Mouse (Mus musculus): ENCODE data around the gene Megf8. TPM values are rescaled to one million over a fixed set of nuclear protein-coding genes. Genes with fewer than 3 reads are reported as not detected.
"Not testable (repeated sequence)": the region's sequence is repeated elsewhere in the genome, so short reads cannot be mapped to it uniquely, and the experiment has no call there.

Gene Megf8
- polyA plus RNA-seq, 1 experiment from 2014 or later = 15.4 TPM

GRCm38 (mm10) chr7:25392851-25393250 lies 75.9 kb downstream of the Megf8 start:
- ATAC-seq (ENCODE audit: low read depth) (no peak), DNase-seq (ENCODE audit: low spot score) (no peak)
- H3K27me3 ChIP-seq (replicated peaks; ENCODE audit: control insufficient read depth, insufficient read depth, low read length) = no peaks in the 10 kb centered on the region
- H3K9ac ChIP-seq (ENCODE audit: low read depth, low read length) = no peak overlapping the region
- H3K36me3 ChIP-seq (ENCODE audit: control insufficient read depth, insufficient read depth, low read length) = peaks cover 8% of the 10 kb centered on the region; the same call in 1 of the 2 replicates
- peaks cover 20% of the 10 kb centered on the region for H3K4me1 ChIP-seq (ENCODE audit: control insufficient read depth, insufficient read depth, low read length)
- H3K4me3 ChIP-seq (ENCODE audit: low read depth, low read length) = no peak overlapping the region
- no peak overlapping the region for H3K27ac ChIP-seq (replicated peaks; ENCODE audit: low read depth, low read length)
- no peak overlapping the region for H3K4me2 ChIP-seq (ENCODE audit: low read depth, low read length)
- 41% methylated on average over 7 of the region's 7 CpGs for WGBS
- no peaks in the 10 kb centered on the region for H3K9me3 ChIP-seq (ENCODE audit: control insufficient read depth, low read length)

GRCm38 (mm10) chr7:25393451-25394210 lies 76.7 kb downstream of the Megf8 start:
- Histone ChIP-seq H3K27ac (replicated peaks; ENCODE audit: low read depth, low read length) (no peak overlapping the region), H3K9ac (ENCODE audit: low read depth, low read length) (no peak overlapping the region), H3K4me2 (ENCODE audit: low read depth, low read length) (peak overlapping the region; percentile 71), H3K9me3 (ENCODE audit: control insufficient read depth, low read length) (no peaks in the 10 kb centered on the region), H3K27me3 (replicated peaks; ENCODE audit: control insufficient read depth, insufficient read depth, low read length) (no peaks in the 10 kb centered on the region), H3K36me3 (ENCODE audit: control insufficient read depth, insufficient read depth, low read length) (no peaks in the 10 kb centered on the region), H3K4me1 (ENCODE audit: control insufficient read depth, insufficient read depth, low read length) (peaks cover 20% of the 10 kb centered on the region), H3K4me3 (ENCODE audit: low read depth, low read length) (no peak overlapping the region)
- 59% methylated on average over 8 of the region's 8 CpGs for WGBS
- DNase-seq (ENCODE audit: low spot score) (no peak), ATAC-seq (ENCODE audit: low read depth) (no peak)

- H3K36me3 ChIP-seq (ENCODE audit: control insufficient read depth, insufficient read depth, low read length) = no peaks in the 10 kb centered on the region
- H3K4me3 ChIP-seq (ENCODE audit: low read depth, low read length) = peak overlapping the region; percentile 68
- H3K27me3 ChIP-seq (replicated peaks; ENCODE audit: control insufficient read depth, insufficient read depth, low read length) = no peaks in the 10 kb centered on the region
- H3K9ac ChIP-seq (ENCODE audit: low read depth, low read length) = peak overlapping the region; percentile 66
- no peaks in the 10 kb centered on the region for H3K9me3 ChIP-seq (ENCODE audit: control insufficient read depth, low read length)
- DNase-seq (ENCODE audit: low spot score) = no peak
- H3K4me1 ChIP-seq (ENCODE audit: control insufficient read depth, insufficient read depth, low read length) = peaks cover 20% of the 10 kb centered on the region
- WGBS = 13% methylated on average over 7 of the region's 7 CpGs
- H3K27ac ChIP-seq (replicated peaks; ENCODE audit: low read depth, low read length) = peak overlapping the region; percentile 16; the same call in 1 of the 2 replicates
- ATAC-seq (ENCODE audit: low read depth) = no peak
- H3K4me2 ChIP-seq (ENCODE audit: low read depth, low read length) = peak overlapping the region; percentile 71
These were observed 77.8 kb downstream of the Megf8 start for GRCm38 (mm10) chr7:25394754-25395153.

GRCm38 (mm10) chr7:25395186-25395557 lies 78.2 kb downstream of the Megf8 start:
- 0% methylated on average over 22 of the region's 22 CpGs for WGBS

GRCm38 (mm10) chr7:25395558-25396521 lies 78.9 kb downstream of the Megf8 start:
- Histone ChIP-seq H3K27me3 (replicated peaks; ENCODE audit: control insufficient read depth, insufficient read depth, low read length) (no peaks in the 10 kb centered on the region), H3K9me3 (ENCODE audit: control insufficient read depth, low read length) (no peaks in the 10 kb centered on the region), H3K4me3 (ENCODE audit: low read depth, low read length) (peak overlapping the region; percentile 68), H3K9ac (ENCODE audit: low read depth, low read length) (peak overlapping the region; percentile 66), H3K36me3 (ENCODE audit: control insufficient read depth, insufficient read depth, low read length) (no peaks in the 10 kb centered on the region), H3K27ac (replicated peaks; ENCODE audit: low read depth, low read length) (no peak overlapping the region), H3K4me1 (ENCODE audit: control insufficient read depth, insufficient read depth, low read length) (peaks cover 13% of the 10 kb centered on the region), H3K4me2 (ENCODE audit: low read depth, low read length) (peak overlapping the region; percentile 71)
- peak; percentile 98 for ATAC-seq (ENCODE audit: low read depth)
- WGBS = 7% methylated on average over 51 of the region's 52 CpGs
- peak; percentile 98 for DNase-seq (ENCODE audit: low spot score)

More at GRCm38 (mm10) chr7:25395186-25395557, 78.2 kb downstream of the Megf8 start:
- Histone ChIP-seq H3K9ac (ENCODE audit: low read depth, low read length) (peak overlapping the region; percentile 66), H3K27ac (replicated peaks; ENCODE audit: low read depth, low read length) (peak overlapping the region; percentile 16; the same call in 1 of the 2 replicates), H3K4me1 (ENCODE audit: control insufficient read depth, insufficient read depth, low read length) (peaks cover 17% of the 10 kb centered on the region), H3K9me3 (ENCODE audit: control insufficient read depth, low read length) (no peaks in the 10 kb centered on the region), H3K27me3 (replicated peaks; ENCODE audit: control insufficient read depth, insufficient read depth, low read length) (no peaks in the 10 kb centered on the region), H3K36me3 (ENCODE audit: control insufficient read depth, insufficient read depth, low read length) (no peaks in the 10 kb centered on the region), H3K4me2 (ENCODE audit: low read depth, low read length) (peak overlapping the region; percentile 71), H3K4me3 (ENCODE audit: low read depth, low read length) (peak overlapping the region; percentile 68)
- no peak for DNase-seq (ENCODE audit: low spot score)
- peak; percentile 42 for ATAC-seq (ENCODE audit: low read depth)

GRCm38 (mm10) chr7:25396621-25397020 lies 79.7 kb downstream of the Megf8 start:
- no peak overlapping the region for H3K4me3 ChIP-seq (ENCODE audit: low read depth, low read length)
- WGBS = 90% methylated on average over 14 of the region's 14 CpGs

GRCm38 (mm10) chr7:25398610-25399009 lies 81.6 kb downstream of the Megf8 start, which contains the start of gene Lipe:
Gene Lipe (minus strand): TSS chr7:25398710.
- Histone ChIP-seq H3K9me3 (ENCODE audit: control insufficient read depth, low read length) (no peaks in the 10 kb centered on the region), H3K4me1 (ENCODE audit: control insufficient read depth, insufficient read depth, low read length) (peaks cover 13% of the 10 kb centered on the region), H3K9ac (ENCODE audit: low read depth, low read length) (no peak within 1 kb of the TSS), H3K27ac (replicated peaks; ENCODE audit: low read depth, low read length) (no peak within 1 kb of the TSS), H3K27me3 (replicated peaks; ENCODE audit: control insufficient read depth, insufficient read depth, low read length) (no peaks in the 10 kb centered on the region), H3K4me3 (ENCODE audit: low read depth, low read length) (no peak within 1 kb of the TSS), H3K36me3 (ENCODE audit: control insufficient read depth, insufficient read depth, low read length) (no peaks in the 10 kb centered on the region), H3K4me2 (ENCODE audit: low read depth, low read length) (no peak within 1 kb of the TSS)
- no peak for ATAC-seq (ENCODE audit: low read depth)
- 100% methylated on average over 1 of the region's 1 CpGs for WGBS
- no peak for DNase-seq (ENCODE audit: low spot score)

More at GRCm38 (mm10) chr7:25396621-25397020, 79.7 kb downstream of the Megf8 start:
- peaks cover 13% of the 10 kb centered on the region for H3K4me1 ChIP-seq (ENCODE audit: control insufficient read depth, insufficient read depth, low read length)
- H3K36me3 ChIP-seq (ENCODE audit: control insufficient read depth, insufficient read depth, low read length) = no peaks in the 10 kb centered on the region
- H3K9me3 ChIP-seq (ENCODE audit: control insufficient read depth, low read length) = no peaks in the 10 kb centered on the region
- no peak overlapping the region for H3K4me2 ChIP-seq (ENCODE audit: low read depth, low read length)
- H3K27me3 ChIP-seq (replicated peaks; ENCODE audit: control insufficient read depth, insufficient read depth, low read length) = no peaks in the 10 kb centered on the region
- DNase-seq (ENCODE audit: low spot score) = no peak
- ATAC-seq (ENCODE audit: low read depth) = no peak
- H3K27ac ChIP-seq (replicated peaks; ENCODE audit: low read depth, low read length) = no peak overlapping the region
- H3K9ac ChIP-seq (ENCODE audit: low read depth, low read length) = no peak overlapping the region

GRCm38 (mm10) chr7:25399028-25399427 lies 82.1 kb downstream of the Megf8 start:
- not testable (repeated sequence) for H3K27me3 ChIP-seq (replicated peaks; ENCODE audit: control insufficient read depth, insufficient read depth, low read length)

More at GRCm38 (mm10) chr7:25399028-25399427, 82.1 kb downstream of the Megf8 start:
- H3K4me2 ChIP-seq (ENCODE audit: low read depth, low read length); H3K9me3 ChIP-seq (ENCODE audit: control insufficient read depth, low read length); ATAC-seq (ENCODE audit: low read depth); H3K4me1 ChIP-seq (ENCODE audit: control insufficient read depth, insufficient read depth, low read length); H3K9ac ChIP-seq (ENCODE audit: low read depth, low read length); H3K4me3 ChIP-seq (ENCODE audit: low read depth, low read length); DNase-seq (ENCODE audit: low spot score); H3K27ac ChIP-seq (replicated peaks; ENCODE audit: low read depth, low read length); H3K36me3 ChIP-seq (ENCODE audit: control insufficient read depth, insufficient read depth, low read length): not testable (repeated sequence)
